Mouse (Mus musculus) heart, embryonic 11.5 days (tissue): Measurements from ENCODE around the gene B4galnt3. TPM values are rescaled to one million over a fixed set of nuclear protein-coding genes. Genes with fewer than 3 reads are reported as not detected.

ENCODE experiments used
- ATAC-seq: fragments of 200-750 bp; cut with Nextera tagmentation; replicated peaks from 2 replicates; pipeline ENCODE4 v1.8.0; 2017; ENCODE audit warnings: moderate library complexity; ENCODE audit not compliant: insufficient number of reproducible peaks, low FRiP score, low TSS enrichment
- H3K27ac ChIP-seq: fragments of 300-500 bp; sonication (generic); 2 replicates; pipeline ENCODE4 v1.5.1; 2014; ENCODE audit warnings: mild to moderate bottlenecking, low read depth, low read length
- H3K27me3 ChIP-seq: fragments of 300-500 bp; sonication (generic); 2 replicates; pipeline ENCODE4 v1.6.1; 2014; ENCODE audit warnings: mild to moderate bottlenecking, low read length, mixed read lengths; ENCODE audit not compliant: control insufficient read depth, insufficient read depth
- H3K36me3 ChIP-seq: fragments of 300-500 bp; sonication (generic); 2 replicates; pipeline ENCODE4 v1.6.1; 2014; ENCODE audit warnings: mild to moderate bottlenecking, low read length, moderate library complexity, mixed read lengths; ENCODE audit not compliant: control insufficient read depth, insufficient read depth
- H3K4me1 ChIP-seq: fragments of 300-500 bp; sonication (generic); 2 replicates; pipeline ENCODE4 v1.6.1; 2014; ENCODE audit warnings: low read length; ENCODE audit not compliant: control insufficient read depth, insufficient read depth
- H3K4me2 ChIP-seq: fragments of 300-500 bp; sonication (generic); 2 replicates; pipeline ENCODE4 v1.6.1; 2014; ENCODE audit warnings: mild to moderate bottlenecking, moderate library complexity
- H3K4me3 ChIP-seq: fragments of 300-500 bp; sonication (generic); 2 replicates; pipeline ENCODE4 v1.5.1; 2014; ENCODE audit warnings: low read depth, low read length
- H3K9ac ChIP-seq: fragments of 300-500 bp; sonication (generic); 2 replicates; pipeline ENCODE4 v1.6.1; 2014; ENCODE audit warnings: mild to moderate bottlenecking, low read depth, low read length, moderate library complexity
- H3K9me3 ChIP-seq: fragments of 300-500 bp; sonication (generic); replicated peaks from 2 replicates; pipeline ENCODE4 v1.6.1; 2016; ENCODE audit warnings: low read length; ENCODE audit not compliant: control insufficient read depth
- WGBS: fragments of 180-500 bp; shearing (Covaris S2); extraction: QIAGEN DNeasy Blood & Tissue Kit; methylation state at CpG from one replicate; pipeline ENCODE4 v1.1.7; 2014; ENCODE audit not compliant: insufficient replicate concordance; 5-methylcytosine and 5-hydroxymethylcytosine counted together
- polyA plus RNA-seq: library from polyadenylated mRNA; unstranded; fragments of >200 nt; fragmentation: Nextera tagmentation; extraction: Ambion mirVana; gene quantifications from 2 replicates; pipeline ENCODE4 v1.2.1, GENCODE M21; 2014

Gene B4galnt3
- polyA plus RNA-seq, 1 experiment from 2014 or later, result 0.19 TPM

DNA sequence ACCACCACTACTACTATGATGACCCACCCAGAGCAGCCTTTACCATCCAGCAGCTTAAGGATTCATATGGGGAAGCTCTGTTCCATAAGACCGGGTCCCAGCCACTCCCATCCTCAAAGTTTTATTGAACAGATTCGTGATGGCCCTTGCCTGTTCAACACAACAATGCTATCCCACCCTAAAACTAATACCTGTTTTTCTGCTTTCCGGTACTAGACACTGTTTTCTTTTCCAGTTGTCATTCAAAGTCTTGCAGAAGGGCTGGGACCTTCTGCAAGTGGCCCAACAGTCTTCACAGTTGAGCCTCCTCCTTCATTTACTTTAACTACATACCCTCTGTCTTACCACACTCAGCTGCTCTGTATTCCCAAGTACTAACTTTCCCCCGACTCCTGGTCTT lies 4.9 kb downstream of the B4galnt3 start:
- Histone ChIP-seq H3K36me3 (no peaks in the 10 kb centered on the region), H3K4me3 (no peak overlapping the region), H3K9ac (no peak overlapping the region), H3K4me1 (0 out of 2 replicates have a peak, but pooled peaks cover 4% of the 10 kb centered on the region), H3K27me3 (peaks cover 22% of the 10 kb centered on the region), H3K9me3 (no peaks in the 10 kb centered on the region), H3K4me2 (no peak overlapping the region), H3K27ac (no peak overlapping the region)
- ATAC-seq, result no peak
- WGBS, result 75% methylated on average over 4 of the region's 4 CpGs

DNA sequence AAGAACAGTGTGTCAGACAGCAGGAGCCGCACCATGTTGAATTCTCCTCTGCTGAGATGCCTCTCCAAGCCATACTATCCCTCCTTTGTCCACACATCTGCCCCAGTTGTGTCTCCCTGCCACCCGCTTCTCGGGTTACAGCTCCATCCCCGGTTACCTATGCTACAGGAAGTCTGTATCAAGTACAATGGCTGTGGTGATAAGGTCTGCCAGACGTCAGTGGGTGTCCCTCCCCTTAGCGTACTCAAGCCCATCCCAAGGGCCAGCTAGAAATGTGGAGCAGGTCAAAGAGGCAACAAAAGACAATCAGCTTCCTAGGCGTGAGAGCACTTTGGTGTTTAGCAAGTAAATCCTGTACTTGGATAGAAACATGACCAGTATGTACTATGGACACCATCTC lies 5.8 kb downstream of the B4galnt3 start:
- H3K27me3 ChIP-seq, result peaks cover 13% of the 10 kb centered on the region
- H3K4me1 ChIP-seq, result 0 out of 2 replicates have a peak, but pooled peaks cover 2% of the 10 kb centered on the region
- no peaks in the 10 kb centered on the region for H3K36me3 ChIP-seq
- H3K4me2 ChIP-seq, result no peak overlapping the region
- no peak overlapping the region for H3K9ac ChIP-seq
- H3K27ac ChIP-seq, result no peak overlapping the region
- 26% methylated on average over 7 of the region's 7 CpGs for WGBS
- H3K4me3 ChIP-seq, result no peak overlapping the region
- ATAC-seq, result no peak
- no peaks in the 10 kb centered on the region for H3K9me3 ChIP-seq

DNA sequence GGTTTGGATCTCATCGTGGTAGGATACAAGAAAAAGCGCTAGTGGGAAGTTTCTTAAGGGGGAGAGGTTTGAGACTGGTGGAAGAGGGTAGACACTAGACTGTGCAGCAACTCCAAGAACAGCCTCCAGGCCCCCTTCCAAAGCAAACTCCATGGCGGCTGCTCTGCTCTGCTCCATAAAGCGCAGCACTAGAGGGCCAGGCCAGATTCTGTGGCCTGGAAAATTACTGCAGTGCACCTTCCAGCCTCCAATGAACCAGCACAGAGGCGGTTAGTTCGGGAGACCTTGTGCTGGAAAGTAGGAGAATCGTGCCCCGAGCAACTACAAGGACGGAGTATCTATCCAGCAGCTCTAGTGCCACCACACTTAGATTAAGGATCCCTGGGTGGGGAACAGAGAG lies 7.1 kb downstream of the B4galnt3 start:
- no peak overlapping the region for H3K27ac ChIP-seq
- H3K4me3 ChIP-seq, result no peak overlapping the region
- H3K9me3 ChIP-seq, result no peaks in the 10 kb centered on the region
- no peak overlapping the region for H3K9ac ChIP-seq
- no peak overlapping the region for H3K4me2 ChIP-seq
- H3K36me3 ChIP-seq, result no peaks in the 10 kb centered on the region
- 0 out of 2 replicates have a peak, but pooled peaks cover under 1% of the 10 kb centered on the region for H3K27me3 ChIP-seq
- H3K4me1 ChIP-seq, result 0 out of 2 replicates have a peak, but pooled peaks cover 2% of the 10 kb centered on the region
- WGBS, result 79% methylated on average over 9 of the region's 9 CpGs
- ATAC-seq, result no peak

DNA sequence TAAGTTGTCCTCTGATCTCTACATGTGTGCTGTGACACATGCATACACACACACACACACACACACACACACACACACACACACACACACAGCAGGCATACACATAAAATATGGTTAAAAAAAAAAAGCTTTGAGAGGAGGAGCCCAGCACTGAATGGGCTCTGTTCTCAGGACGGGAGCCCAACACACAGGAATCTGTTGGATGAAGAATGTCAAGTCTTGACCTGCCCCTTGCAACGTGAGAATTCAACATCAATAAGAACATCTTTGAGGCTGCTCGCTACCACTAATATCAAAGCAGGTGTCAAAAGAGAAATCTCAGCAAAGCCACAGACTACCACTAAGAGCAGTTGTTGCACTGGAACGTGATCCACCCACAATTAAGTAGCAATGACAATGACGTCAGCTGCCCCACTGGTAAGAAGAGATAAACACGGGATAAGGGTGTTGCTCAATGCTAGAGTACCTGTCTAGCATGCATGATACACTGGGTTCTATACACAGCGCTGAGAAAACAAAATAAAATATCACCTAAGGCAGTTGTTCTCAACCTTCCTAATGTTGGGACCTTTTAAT lies 17.4 kb downstream of the B4galnt3 start:
- no peak overlapping the region for H3K4me3 ChIP-seq
- H3K9ac ChIP-seq, result no peak overlapping the region
- no peaks in the 10 kb centered on the region for H3K27me3 ChIP-seq
- peaks cover 29% of the 10 kb centered on the region for H3K4me1 ChIP-seq
- H3K9me3 ChIP-seq, result no peaks in the 10 kb centered on the region
- H3K36me3 ChIP-seq, result no peaks in the 10 kb centered on the region
- H3K4me2 ChIP-seq, result no peak overlapping the region
- no peak overlapping the region for H3K27ac ChIP-seq
- ATAC-seq, result no peak
- WGBS, result 70% methylated on average over 7 of the region's 7 CpGs

DNA sequence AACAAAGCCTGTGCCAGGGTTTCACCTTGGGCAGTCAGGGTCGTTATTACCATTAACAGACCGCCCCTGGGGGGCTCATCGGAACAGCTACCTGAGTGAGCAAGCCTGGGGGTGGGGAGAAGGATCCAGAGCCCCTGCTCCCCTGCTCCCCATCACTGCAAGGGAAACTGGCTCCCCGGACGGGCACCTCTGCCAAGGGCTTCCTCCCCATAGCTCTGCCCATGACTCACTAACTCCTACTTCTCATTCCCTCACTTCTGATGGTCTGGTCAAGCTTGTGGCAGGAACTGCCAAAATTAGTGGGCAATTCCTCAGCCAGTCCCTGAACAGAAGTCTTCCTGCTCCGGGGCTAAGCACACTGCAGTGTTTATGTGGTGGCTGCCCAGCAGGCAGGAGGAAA lies 19.1 kb downstream of the B4galnt3 start:
- Histone ChIP-seq H3K4me1 (peaks cover 32% of the 10 kb centered on the region), H3K9me3 (no peaks in the 10 kb centered on the region), H3K4me2 (no peak overlapping the region), H3K27ac (peak overlapping the region; percentile 74), H3K9ac (peak overlapping the region; percentile 2; the same call in 1 of the 2 replicates), H3K4me3 (no peak overlapping the region), H3K27me3 (no peaks in the 10 kb centered on the region), H3K36me3 (no peaks in the 10 kb centered on the region)
- no peak for ATAC-seq
- WGBS, result 41% methylated on average over 6 of the region's 6 CpGs

DNA sequence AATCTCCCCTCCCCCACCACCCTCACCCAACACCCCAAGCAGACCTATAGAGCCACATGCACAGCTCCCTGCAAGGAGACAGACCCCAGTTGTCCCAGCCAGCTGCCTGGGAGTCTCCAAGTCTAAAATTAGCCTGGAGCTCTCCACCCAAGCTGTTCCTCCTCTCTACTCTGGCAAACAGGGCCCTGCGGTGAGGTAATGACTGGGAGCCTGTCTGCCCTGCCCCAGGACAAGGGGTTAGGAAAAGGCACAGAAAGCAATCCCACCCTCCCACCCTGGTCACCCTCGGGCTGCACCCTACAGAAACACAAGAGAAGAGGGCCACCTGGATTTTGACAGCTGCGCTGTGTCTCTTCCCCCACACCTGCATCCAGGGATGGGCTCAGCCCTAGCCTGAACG lies 19.5 kb downstream of the B4galnt3 start:
- Histone ChIP-seq H3K27ac (peak overlapping the region; percentile 74), H3K9ac (no peak overlapping the region), H3K36me3 (no peaks in the 10 kb centered on the region), H3K4me1 (peaks cover 32% of the 10 kb centered on the region), H3K27me3 (no peaks in the 10 kb centered on the region), H3K9me3 (no peaks in the 10 kb centered on the region), H3K4me3 (no peak overlapping the region), H3K4me2 (peak overlapping the region; percentile 27; the same call in 1 of the 2 replicates)
- WGBS, result 33% methylated on average over 4 of the region's 4 CpGs
- peak; percentile 61; the same call in 1 of the 2 replicates for ATAC-seq

DNA sequence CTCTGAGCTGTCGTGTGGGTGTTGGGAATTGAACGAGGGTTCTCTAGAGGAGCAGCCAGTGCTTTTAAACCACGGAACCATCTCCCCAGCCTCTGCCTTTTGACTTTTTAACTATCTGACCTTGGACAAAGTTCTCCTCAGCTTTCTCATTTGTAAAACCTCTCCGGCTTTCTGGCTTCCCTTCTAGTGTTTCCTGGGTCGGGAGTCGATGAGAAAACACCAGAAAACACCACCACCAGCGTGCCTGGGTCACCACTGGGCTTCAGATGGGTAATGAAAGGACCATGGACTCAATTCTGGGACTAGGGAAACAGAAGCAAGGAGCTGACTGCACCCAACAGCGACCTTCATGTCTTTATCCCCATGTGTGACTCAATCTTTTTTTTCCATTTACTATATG lies 20.2 kb downstream of the B4galnt3 start:
- no peak for ATAC-seq
- no peak overlapping the region for H3K4me3 ChIP-seq
- H3K9ac ChIP-seq, result peak overlapping the region; percentile 22; the same call in 1 of the 2 replicates
- H3K4me2 ChIP-seq, result no peak overlapping the region
- no peaks in the 10 kb centered on the region for H3K36me3 ChIP-seq
- H3K27ac ChIP-seq, result peak overlapping the region; percentile 74
- H3K27me3 ChIP-seq, result no peaks in the 10 kb centered on the region
- H3K9me3 ChIP-seq, result no peaks in the 10 kb centered on the region
- WGBS, result 65% methylated on average over 8 of the region's 8 CpGs
- H3K4me1 ChIP-seq, result peaks cover 28% of the 10 kb centered on the region

DNA sequence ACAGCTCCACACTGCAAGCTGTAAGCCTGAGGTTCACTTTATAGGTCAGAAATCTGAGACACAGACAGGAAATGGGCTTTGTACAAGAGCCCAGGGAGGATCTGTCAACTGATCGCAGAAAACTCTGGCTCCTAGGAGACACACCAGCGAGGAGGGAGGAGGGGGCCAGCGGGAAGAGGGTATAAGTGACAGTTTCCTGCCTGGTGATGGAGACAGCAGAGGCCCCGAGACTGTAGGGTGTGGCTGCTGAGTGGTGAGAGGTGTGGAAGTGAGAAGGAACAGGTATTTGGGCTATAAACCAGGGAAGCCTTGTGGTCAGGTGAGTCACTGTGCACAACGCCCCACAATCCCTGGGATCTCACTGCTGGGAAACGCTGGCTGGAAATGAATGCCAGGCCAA lies 30.2 kb downstream of the B4galnt3 start:
- no peaks in the 10 kb centered on the region for H3K9me3 ChIP-seq
- no peak overlapping the region for H3K4me3 ChIP-seq
- H3K4me1 ChIP-seq, result peaks cover 24% of the 10 kb centered on the region
- 0 out of 2 replicates have a peak, but pooled peaks have one; percentile 46 for ATAC-seq
- H3K36me3 ChIP-seq, result no peaks in the 10 kb centered on the region
- 22% methylated on average over 6 of the region's 6 CpGs for WGBS
- no peak overlapping the region for H3K9ac ChIP-seq
- H3K4me2 ChIP-seq, result no peak overlapping the region
- H3K27ac ChIP-seq, result no peak overlapping the region
- H3K27me3 ChIP-seq, result peaks cover 2% of the 10 kb centered on the region; the same call in 1 of the 2 replicates

DNA sequence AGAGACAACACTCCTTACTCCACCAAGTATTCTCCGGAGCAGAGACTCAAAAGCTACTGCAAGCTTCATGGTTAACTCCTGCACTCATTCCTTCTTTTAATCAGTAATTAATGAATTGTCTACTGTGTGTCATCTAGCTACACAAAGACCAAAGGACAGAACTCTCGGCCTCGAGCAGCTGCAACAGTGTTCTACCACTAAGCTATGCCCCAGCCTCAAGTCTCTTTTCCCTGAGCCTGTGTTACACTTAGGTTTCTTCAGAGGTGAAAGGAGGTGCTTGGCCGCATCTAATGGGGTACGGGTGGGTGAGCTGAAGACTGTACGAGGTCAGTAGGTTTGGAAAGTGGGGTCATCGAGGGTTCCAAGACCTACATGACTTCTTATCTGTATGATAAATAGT lies 30.8 kb downstream of the B4galnt3 start:
- H3K27ac ChIP-seq, result no peak overlapping the region
- no peak overlapping the region for H3K4me3 ChIP-seq
- 65% methylated on average over 7 of the region's 7 CpGs for WGBS
- peaks cover 2% of the 10 kb centered on the region; the same call in 1 of the 2 replicates for H3K27me3 ChIP-seq
- no peak for ATAC-seq
- no peaks in the 10 kb centered on the region for H3K9me3 ChIP-seq
- peaks cover 24% of the 10 kb centered on the region for H3K4me1 ChIP-seq
- H3K36me3 ChIP-seq, result no peaks in the 10 kb centered on the region
- H3K9ac ChIP-seq, result no peak overlapping the region
- H3K4me2 ChIP-seq, result no peak overlapping the region
